Mouse (Mus musculus) stomach, embryonic 16.5 days (tissue): ENCODE measurements around the gene Sorbs1. TPM values are rescaled to one million over a fixed set of nuclear protein-coding genes. Genes with fewer than 3 reads are reported as not detected.

Experiments used
- ATAC-seq: fragments of 200-750 bp; cut with Nextera tagmentation; 2 replicates; pipeline ENCODE4 v1.8.0; 2017; ENCODE audit warnings: moderate number of reproducible peaks, moderate TSS enrichment; ENCODE audit not compliant: insufficient read depth, low FRiP score
- H3K27ac ChIP-seq: fragments of 300-500 bp; sonication (generic); 2 replicates; pipeline ENCODE4 v1.5.1; 2014; ENCODE audit warnings: low read length
- H3K27me3 ChIP-seq: fragments of 300-500 bp; sonication (generic); 2 replicates; pipeline ENCODE4 v1.6.1; 2014; ENCODE audit warnings: low read length, control low read depth, mixed read lengths; ENCODE audit not compliant: control insufficient read depth, insufficient read depth
- H3K36me3 ChIP-seq: fragments of 300-500 bp; sonication (generic); 2 replicates; pipeline ENCODE4 v1.6.1; 2014; ENCODE audit warnings: low read length; ENCODE audit not compliant: control insufficient read depth, insufficient read depth
- H3K4me1 ChIP-seq: fragments of 300-500 bp; sonication (generic); 2 replicates; pipeline ENCODE4 v1.6.1; 2014; ENCODE audit warnings: low read length, control low read depth, mixed read lengths; ENCODE audit not compliant: control insufficient read depth, insufficient read depth
- H3K4me2 ChIP-seq: fragments of 300-500 bp; sonication (generic); 2 replicates; pipeline ENCODE4 v1.6.1; 2014; ENCODE audit warnings: low read depth, low read length, mixed read lengths
- H3K4me3 ChIP-seq: fragments of 300-500 bp; sonication (generic); replicated peaks from 2 replicates; pipeline ENCODE4 v1.5.1; 2014; ENCODE audit warnings: mild to moderate bottlenecking, low read length
- H3K9ac ChIP-seq: fragments of 300-500 bp; sonication (generic); 2 replicates; pipeline ENCODE4 v1.6.1; 2014; ENCODE audit warnings: low read length
- H3K9me3 ChIP-seq: fragments of 300-500 bp; sonication (generic); replicated peaks from 2 replicates; pipeline ENCODE4 v1.6.1; 2016; ENCODE audit warnings: low read length, control low read depth; ENCODE audit not compliant: control insufficient read depth
- WGBS: fragments of 180-500 bp; shearing (Covaris S2); extraction: QIAGEN DNeasy Blood & Tissue Kit; methylation state at CpG from one replicate; pipeline ENCODE4 v1.1.7; 2014; 5-methylcytosine and 5-hydroxymethylcytosine counted together
- polyA plus RNA-seq: library from polyadenylated mRNA; unstranded; fragments of >200 nt; fragmentation: Nextera tagmentation; extraction: Ambion mirVana; gene quantifications from 2 replicates; pipeline ENCODE4 v1.2.1, GENCODE M21; 2015

Gene Sorbs1
- polyA plus RNA-seq, 1 experiment from 2014 or later = 106 TPM

DNA sequence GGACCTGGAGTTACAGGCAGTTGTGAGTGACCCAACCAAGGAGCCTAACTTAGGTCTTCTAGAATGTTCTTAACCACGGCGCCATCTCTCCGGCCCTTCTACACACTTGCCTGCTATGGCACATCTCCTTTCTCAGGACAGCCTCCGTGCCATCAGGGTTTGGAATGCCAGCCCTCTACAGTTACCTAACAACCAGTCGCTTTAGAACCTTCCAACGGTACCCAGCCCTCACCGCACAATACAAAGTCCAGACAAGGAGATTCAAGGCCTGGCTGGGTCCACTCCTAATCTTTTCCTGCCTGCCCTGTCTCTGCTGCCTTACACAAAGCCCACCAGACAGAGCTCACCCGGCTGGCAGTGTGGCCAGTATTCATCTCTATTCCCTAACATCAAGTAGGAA is 106.9 kb downstream of the Sorbs1 start:
- Histone ChIP-seq H3K27me3 (no peaks in the 10 kb centered on the region), H3K9me3 (no peaks in the 10 kb centered on the region), H3K4me1 (peaks cover 29% of the 10 kb centered on the region), H3K4me3 (no peak overlapping the region), H3K27ac (no peak overlapping the region), H3K9ac (no peak overlapping the region), H3K36me3 (no peaks in the 10 kb centered on the region), H3K4me2 (no peak overlapping the region)
- ATAC-seq = no peak
- 95% methylated on average over 8 of the region's 8 CpGs for WGBS

DNA sequence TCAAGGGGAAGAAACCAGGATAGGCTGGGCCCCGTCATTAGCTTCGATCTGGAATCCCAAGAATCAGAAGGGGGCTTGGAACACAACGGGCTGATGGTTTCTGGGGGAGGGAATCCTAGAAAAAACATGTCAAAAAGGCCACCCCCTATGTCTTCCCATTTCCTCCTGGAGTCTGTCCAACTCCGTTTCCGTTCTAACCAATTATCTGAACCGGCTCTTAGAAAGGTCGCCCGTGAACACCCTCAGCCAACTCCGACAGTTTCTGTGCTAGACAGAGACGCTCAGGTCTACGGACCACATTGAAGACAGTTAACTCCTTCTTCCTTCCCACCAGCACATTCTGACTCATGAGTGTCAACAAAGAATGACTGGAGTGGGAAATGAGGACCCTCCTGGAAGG is 107.8 kb downstream of the Sorbs1 start:
- H3K36me3 ChIP-seq = no peaks in the 10 kb centered on the region
- 41% methylated on average over 11 of the region's 11 CpGs for WGBS
- H3K4me1 ChIP-seq = peaks cover 35% of the 10 kb centered on the region
- H3K4me3 ChIP-seq = no peak overlapping the region
- peak overlapping the region; percentile 86 for H3K27ac ChIP-seq
- no peaks in the 10 kb centered on the region for H3K27me3 ChIP-seq
- H3K4me2 ChIP-seq = no peak overlapping the region
- ATAC-seq = no peak
- H3K9ac ChIP-seq = no peak overlapping the region
- no peaks in the 10 kb centered on the region for H3K9me3 ChIP-seq

DNA sequence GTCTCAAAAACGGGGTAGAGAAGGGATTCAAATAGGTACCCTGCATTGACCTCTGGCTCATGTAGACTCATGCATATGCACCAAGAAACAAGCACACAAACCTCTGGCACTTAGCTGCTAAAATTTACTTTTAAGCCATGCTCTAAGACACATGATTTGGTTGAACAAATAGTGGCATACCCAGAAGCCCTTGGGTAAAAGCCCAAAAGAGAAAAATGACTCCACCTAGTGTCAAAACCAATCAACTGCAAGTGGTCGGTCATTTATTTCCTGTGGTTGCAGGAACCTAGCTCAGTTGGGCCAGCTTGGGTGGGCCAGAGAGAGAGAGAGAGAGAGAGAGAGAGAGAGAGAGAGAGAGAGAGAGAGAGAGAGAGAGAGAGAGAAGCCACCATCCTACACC is 109.0 kb downstream of the Sorbs1 start:
- Histone ChIP-seq H3K4me2 (no peak overlapping the region), H3K27ac (peak overlapping the region; percentile 86; the same call in 1 of the 2 replicates), H3K4me1 (peaks cover 29% of the 10 kb centered on the region), H3K27me3 (no peaks in the 10 kb centered on the region), H3K9ac (no peak overlapping the region), H3K36me3 (no peaks in the 10 kb centered on the region), H3K4me3 (no peak overlapping the region), H3K9me3 (no peaks in the 10 kb centered on the region)
- no peak for ATAC-seq
- 75% methylated on average over 2 of the region's 2 CpGs for WGBS

DNA sequence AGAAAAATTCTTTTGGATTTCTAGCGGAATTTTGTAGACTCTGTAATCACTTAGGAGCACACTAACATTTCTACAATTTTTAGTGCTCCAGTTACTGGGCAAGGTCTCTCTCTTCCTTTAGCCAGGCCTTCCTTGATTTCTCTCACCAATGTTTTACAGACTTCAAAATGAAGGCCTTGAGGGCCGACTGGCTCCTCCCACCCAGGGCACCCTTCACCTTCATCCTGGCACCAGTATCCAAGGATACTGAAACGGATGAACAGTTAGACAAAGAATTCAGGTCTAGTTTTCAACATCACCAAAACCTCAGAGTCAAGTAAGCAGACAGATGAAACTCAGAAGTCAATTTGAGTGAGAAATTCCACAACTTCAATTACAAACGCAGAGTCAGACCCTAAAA is 109.6 kb downstream of the Sorbs1 start:
- H3K9ac ChIP-seq = no peak overlapping the region
- WGBS = 79% methylated on average over 4 of the region's 4 CpGs
- no peak overlapping the region for H3K4me2 ChIP-seq
- ATAC-seq = no peak
- H3K27ac ChIP-seq = 0 out of 2 replicates have a peak overlapping the region, but pooled peaks have one; percentile 86
- H3K36me3 ChIP-seq = no peaks in the 10 kb centered on the region
- H3K27me3 ChIP-seq = no peaks in the 10 kb centered on the region
- H3K4me3 ChIP-seq = no peak overlapping the region
- H3K4me1 ChIP-seq = peaks cover 29% of the 10 kb centered on the region
- no peaks in the 10 kb centered on the region for H3K9me3 ChIP-seq

DNA sequence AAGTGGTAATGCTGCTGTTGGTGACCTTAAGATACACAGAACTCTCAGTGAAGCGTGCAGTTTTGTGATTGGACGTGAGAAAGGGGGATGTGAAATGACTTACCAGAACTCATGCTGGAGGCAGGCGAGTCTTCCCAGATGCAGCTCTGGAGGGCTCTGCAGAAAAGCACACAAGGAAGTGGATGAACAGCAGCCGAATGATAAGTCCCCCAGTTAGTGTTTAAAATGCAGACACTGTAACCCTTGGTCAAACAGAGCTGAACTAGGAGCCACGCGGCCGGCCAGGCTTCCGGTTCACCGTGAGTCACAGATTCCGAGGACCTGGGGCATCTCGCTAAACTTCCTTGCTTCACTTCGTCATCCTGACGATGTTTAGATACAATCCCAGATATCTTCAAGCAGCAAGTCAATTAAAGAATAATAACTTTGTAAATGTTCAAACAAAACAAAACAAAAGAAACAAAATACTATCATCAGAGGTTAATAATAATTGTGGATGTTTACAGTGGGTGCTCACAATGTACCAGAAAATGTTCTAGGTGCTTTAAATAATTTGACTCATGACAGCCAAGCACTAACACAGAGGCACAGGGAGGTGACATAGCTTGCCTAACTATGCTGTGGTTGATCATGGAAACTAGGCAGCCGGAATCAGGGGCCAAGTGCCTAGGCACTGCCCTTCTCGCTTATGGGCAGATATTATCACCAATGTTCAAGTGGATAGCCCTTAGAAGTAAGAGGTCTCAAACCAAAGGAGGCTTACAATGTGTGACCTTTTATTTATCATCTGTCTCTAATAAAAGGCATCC is 111.2 kb downstream of the Sorbs1 start:
- Histone ChIP-seq H3K4me2 (peak overlapping the region; percentile 23; the same call in 1 of the 2 replicates), H3K27ac (peak overlapping the region; percentile 72; the same call in 1 of the 2 replicates), H3K9me3 (no peaks in the 10 kb centered on the region), H3K4me1 (peaks cover 29% of the 10 kb centered on the region), H3K9ac (no peak overlapping the region), H3K27me3 (no peaks in the 10 kb centered on the region), H3K4me3 (no peak overlapping the region), H3K36me3 (no peaks in the 10 kb centered on the region)
- WGBS = 27% methylated on average over 15 of the region's 15 CpGs
- ATAC-seq = no peak; the same call in 1 of the 2 replicates

DNA sequence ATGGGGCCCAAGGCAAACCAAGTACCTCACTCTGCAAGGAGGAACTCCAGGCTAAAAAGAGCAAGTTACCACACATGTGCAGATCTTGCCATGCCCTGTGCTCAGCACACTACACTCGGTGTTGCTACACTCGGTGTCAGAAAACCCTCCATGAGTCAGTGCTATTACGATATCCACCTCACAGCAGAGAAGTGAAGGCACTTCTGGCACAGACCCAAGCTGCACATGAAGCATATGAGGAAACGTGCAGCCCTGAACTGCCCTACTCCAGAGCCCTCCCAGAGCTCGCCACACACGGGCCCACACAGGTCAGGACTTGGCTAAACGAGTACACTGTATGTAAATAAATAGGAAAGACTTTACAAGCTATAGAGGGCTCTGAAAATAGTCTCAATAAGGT is 112.4 kb downstream of the Sorbs1 start:
- peaks cover 29% of the 10 kb centered on the region for H3K4me1 ChIP-seq
- H3K9ac ChIP-seq = no peak overlapping the region
- H3K4me3 ChIP-seq = no peak overlapping the region
- 32% methylated on average over 7 of the region's 7 CpGs for WGBS
- H3K27me3 ChIP-seq = no peaks in the 10 kb centered on the region
- no peaks in the 10 kb centered on the region for H3K9me3 ChIP-seq
- H3K36me3 ChIP-seq = no peaks in the 10 kb centered on the region
- peak overlapping the region; percentile 43; the same call in 1 of the 2 replicates for H3K27ac ChIP-seq
- ATAC-seq = peak; percentile 74
- no peak overlapping the region for H3K4me2 ChIP-seq

DNA sequence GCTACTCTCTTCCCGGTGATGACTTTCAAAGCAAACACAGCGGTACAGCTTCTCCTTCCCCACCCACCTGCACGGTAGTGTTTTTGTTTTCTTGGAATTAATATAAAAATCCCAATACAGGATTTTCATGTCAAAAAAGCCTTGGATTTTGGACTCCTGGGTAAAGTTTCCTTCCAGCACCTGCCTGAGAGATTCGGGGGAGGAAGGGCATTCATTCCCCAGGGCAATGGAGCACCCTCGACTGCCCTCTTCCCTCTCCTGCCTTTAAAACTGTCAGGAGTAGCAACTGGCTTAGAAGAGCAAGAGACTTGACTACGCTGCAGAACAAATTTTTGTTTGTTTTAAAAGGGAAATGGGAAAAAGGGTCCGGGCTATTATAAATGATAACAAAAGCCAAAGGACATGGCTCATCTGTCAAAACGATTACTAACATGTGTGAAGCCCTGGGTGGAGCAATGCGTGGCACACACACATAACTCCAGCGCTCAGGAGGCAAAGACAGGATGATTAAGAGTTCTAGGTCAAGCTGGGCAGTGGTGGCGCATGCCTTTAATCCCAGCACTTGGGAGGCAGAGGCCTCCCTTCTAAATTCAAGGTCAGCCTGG is 113.1 kb downstream of the Sorbs1 start:
- H3K27me3 ChIP-seq = no peaks in the 10 kb centered on the region
- no peaks in the 10 kb centered on the region for H3K9me3 ChIP-seq
- WGBS = 47% methylated on average over 11 of the region's 11 CpGs
- no peak overlapping the region for H3K9ac ChIP-seq
- 0 out of 2 replicates have a peak overlapping the region, but pooled peaks have one; percentile 43 for H3K27ac ChIP-seq
- no peak overlapping the region for H3K4me2 ChIP-seq
- H3K4me3 ChIP-seq = no peak overlapping the region
- H3K4me1 ChIP-seq = peaks cover 26% of the 10 kb centered on the region
- H3K36me3 ChIP-seq = no peaks in the 10 kb centered on the region
- no peak for ATAC-seq

DNA sequence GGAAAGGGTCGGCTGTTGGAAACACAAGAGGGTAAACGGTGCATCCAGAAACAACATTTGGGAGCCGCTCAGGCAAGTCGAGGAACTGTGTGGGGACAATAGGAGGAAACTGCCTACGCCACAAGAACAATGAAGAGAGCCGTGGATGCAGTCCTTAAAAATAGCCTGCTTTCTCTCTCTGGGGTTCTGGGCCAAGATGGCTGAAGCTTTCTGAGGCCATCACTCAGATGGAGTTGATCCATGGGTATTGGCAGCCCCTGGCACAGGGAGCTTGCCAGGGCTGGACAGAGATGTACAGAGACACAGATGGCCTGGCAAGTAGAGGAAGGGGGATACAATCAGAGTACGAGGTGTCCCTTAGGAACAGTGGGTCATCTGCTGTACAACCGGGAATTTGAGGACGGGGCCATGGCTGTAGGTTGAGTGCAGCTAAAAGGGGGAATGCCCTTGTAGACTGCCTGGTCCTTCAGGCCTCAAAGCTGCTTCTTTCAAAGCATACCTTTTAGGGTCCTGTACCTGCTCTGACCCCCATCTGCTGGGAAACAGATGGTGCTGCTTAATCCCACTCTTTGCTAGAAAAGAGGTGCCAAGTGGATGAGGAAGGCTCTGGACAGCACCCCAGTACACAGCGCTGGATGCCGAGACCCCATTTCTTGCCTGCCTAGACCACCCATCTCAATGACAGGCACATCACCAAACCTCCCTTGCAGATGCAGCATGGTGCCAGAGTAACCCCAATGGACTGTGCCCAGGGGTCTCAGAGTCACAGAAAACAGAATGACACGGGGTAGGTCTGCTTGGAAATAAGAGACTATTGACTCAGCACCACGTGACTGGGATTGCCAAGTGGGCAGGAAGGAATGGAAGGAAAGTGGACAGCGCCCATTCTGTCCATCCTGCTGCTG is 117.6 kb downstream of the Sorbs1 start:
- Histone ChIP-seq H3K4me1 (peaks cover 17% of the 10 kb centered on the region), H3K27ac (peak overlapping the region; percentile 90), H3K9ac (0 out of 2 replicates have a peak overlapping the region, but pooled peaks have one; percentile 44), H3K9me3 (no peaks in the 10 kb centered on the region), H3K36me3 (no peaks in the 10 kb centered on the region), H3K27me3 (no peaks in the 10 kb centered on the region), H3K4me3 (no peak overlapping the region), H3K4me2 (peak overlapping the region; percentile 19; the same call in 1 of the 2 replicates)
- ATAC-seq = no peak
- 83% methylated on average over 14 of the region's 14 CpGs for WGBS
